Mouse (Mus musculus) heart, postnatal 0 days (tissue): ENCODE measurements around the gene Znfx1.

Source experiments
- CTCF ChIP-seq: IDR thresholded peaks from 2 replicates; pipeline ENCODE4 v1.5.1; 2016; ENCODE audit warnings: antibody characterized with exemption, control low read depth, low read depth
- EP300 ChIP-seq: IDR thresholded peaks from 2 replicates; pipeline ENCODE4 v1.6.1; 2016; ENCODE audit warnings: antibody characterized with exemption, low read depth

DNA sequence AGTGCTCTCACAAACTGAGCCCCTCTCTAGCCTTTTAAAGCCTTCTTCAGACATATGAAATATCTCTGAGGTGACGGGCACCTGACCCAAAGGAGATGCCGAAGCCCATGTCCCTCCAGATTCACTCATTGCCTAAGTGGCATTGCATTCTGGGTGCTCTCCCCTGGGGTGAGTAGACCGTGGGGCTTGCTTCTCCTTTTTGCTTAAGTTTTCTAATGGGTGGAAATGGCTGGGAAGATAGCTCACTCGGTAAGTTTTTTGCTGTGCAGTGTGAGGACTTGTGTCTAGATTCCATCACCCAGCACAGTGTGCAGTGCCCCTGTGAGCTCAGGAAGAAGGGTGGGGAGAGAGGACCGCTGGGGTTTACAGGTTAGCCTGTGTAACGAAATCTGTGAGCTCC is 4.8 kb upstream of the Znfx1 start:
- TF ChIP-seq CTCF: no peak
- no peak for TF ChIP-seq EP300
